Mouse (Mus musculus): ENCODE results near the gene Arrdc2. TPM values are rescaled to one million over a fixed set of nuclear protein-coding genes. Genes with fewer than 3 reads are reported as not detected.

The Arrdc2 gene
- polyA plus RNA-seq, 1 experiment, result 19.8 TPM

- Histone ChIP-seq H3K27ac (ENCODE audit: insufficient read depth, low read depth, low read length) (no peak overlapping the region), H3K4me3 (ENCODE audit: insufficient read depth, low read depth, low read length) (no peak overlapping the region), H3K4me1 (ENCODE audit: control insufficient read depth, insufficient read depth, low read length) (peaks cover 12% of the 10 kb centered on the region; the same call in 1 of the 2 replicates), H3K27me3 (replicated peaks; ENCODE audit: control insufficient read depth, insufficient read depth, low read length) (no peaks in the 10 kb centered on the region), H3K36me3 (ENCODE audit: control insufficient read depth, insufficient read depth, low read length) (no peaks in the 10 kb centered on the region)
- WGBS, result 92% methylated on average over 2 of the region's 2 CpGs
- DNase-seq, result no peak
- no peak for TF ChIP-seq POLR2A (IDR thresholded peaks at IDR 0.05; ENCODE audit: low read depth, low read length)
- no peak for TF ChIP-seq CTCF (conservative IDR thresholded peaks at IDR 0.05; ENCODE audit: insufficient read depth, insufficient read length, low read depth, low read length)
These were observed 45.3 kb downstream of the Arrdc2 start for GRCm38 (mm10) chr8:70794215-70794614.

- Histone ChIP-seq H3K27ac (ENCODE audit: insufficient read depth, low read depth, low read length) (peak overlapping the region; percentile 72; the same call in 1 of the 2 replicates), H3K4me3 (ENCODE audit: insufficient read depth, low read depth, low read length) (peak overlapping the region; percentile 61), H3K36me3 (ENCODE audit: control insufficient read depth, insufficient read depth, low read length) (no peaks in the 10 kb centered on the region), H3K27me3 (replicated peaks; ENCODE audit: control insufficient read depth, insufficient read depth, low read length) (no peaks in the 10 kb centered on the region), H3K4me1 (ENCODE audit: control insufficient read depth, insufficient read depth, low read length) (peaks cover 12% of the 10 kb centered on the region; the same call in 1 of the 2 replicates)
- 1% methylated on average over 20 of the region's 20 CpGs for WGBS
- TF ChIP-seq POLR2A (IDR thresholded peaks at IDR 0.05; ENCODE audit: low read depth, low read length) (no peak), CTCF (conservative IDR thresholded peaks at IDR 0.05; ENCODE audit: insufficient read depth, insufficient read length, low read depth, low read length) (no peak)
- peak; percentile 94 for DNase-seq
These were observed 46.8 kb downstream of the Arrdc2 start for GRCm38 (mm10) chr8:70792700-70793099.

GRCm38 (mm10) chr8:70791975-70792691 lies 47.4 kb downstream of the Arrdc2 start:
- Histone ChIP-seq H3K36me3 (ENCODE audit: control insufficient read depth, insufficient read depth, low read length) (no peaks in the 10 kb centered on the region; the same call in 1 of the 2 replicates), H3K4me3 (ENCODE audit: insufficient read depth, low read depth, low read length) (peak overlapping the region; percentile 70), H3K27me3 (replicated peaks; ENCODE audit: control insufficient read depth, insufficient read depth, low read length) (no peaks in the 10 kb centered on the region), H3K27ac (ENCODE audit: insufficient read depth, low read depth, low read length) (peak overlapping the region; percentile 72), H3K4me1 (ENCODE audit: control insufficient read depth, insufficient read depth, low read length) (peaks cover 12% of the 10 kb centered on the region; the same call in 1 of the 2 replicates)
- DNase-seq, result peak; percentile 98
- TF ChIP-seq POLR2A (IDR thresholded peaks at IDR 0.05; ENCODE audit: low read depth, low read length), result no peak
- TF ChIP-seq CTCF (conservative IDR thresholded peaks at IDR 0.05; ENCODE audit: insufficient read depth, insufficient read length, low read depth, low read length), result no peak
- WGBS, result 2% methylated on average over 57 of the region's 58 CpGs

- H3K27ac ChIP-seq (ENCODE audit: insufficient read depth, low read depth, low read length), result no peak overlapping the region
- H3K36me3 ChIP-seq (ENCODE audit: control insufficient read depth, insufficient read depth, low read length), result no peaks in the 10 kb centered on the region; the same call in 1 of the 2 replicates
- peaks cover 12% of the 10 kb centered on the region; the same call in 1 of the 2 replicates for H3K4me1 ChIP-seq (ENCODE audit: control insufficient read depth, insufficient read depth, low read length)
- TF ChIP-seq POLR2A (IDR thresholded peaks at IDR 0.05; ENCODE audit: low read depth, low read length), result no peak
- no peak for TF ChIP-seq CTCF (conservative IDR thresholded peaks at IDR 0.05; ENCODE audit: insufficient read depth, insufficient read length, low read depth, low read length)
- H3K27me3 ChIP-seq (replicated peaks; ENCODE audit: control insufficient read depth, insufficient read depth, low read length), result no peaks in the 10 kb centered on the region
- peak overlapping the region; percentile 70; the same call in 1 of the 2 replicates for H3K4me3 ChIP-seq (ENCODE audit: insufficient read depth, low read depth, low read length)
- DNase-seq, result peak; percentile 52
- WGBS, result 43% methylated on average over 7 of the region's 7 CpGs
These were observed 48.2 kb downstream of the Arrdc2 start for GRCm38 (mm10) chr8:70791294-70791701.

- no peak for DNase-seq
- H3K4me3 ChIP-seq (ENCODE audit: insufficient read depth, low read depth, low read length), result peak overlapping the region; percentile 70; the same call in 1 of the 2 replicates
These were observed 48.7 kb downstream of the Arrdc2 start for GRCm38 (mm10) chr8:70790846-70791245.

GRCm38 (mm10) chr8:70789046-70789445 lies 50.5 kb downstream of the Arrdc2 start:
- no peak for DNase-seq
- Histone ChIP-seq H3K36me3 (ENCODE audit: control insufficient read depth, insufficient read depth, low read length) (no peaks in the 10 kb centered on the region; the same call in 1 of the 2 replicates), H3K27me3 (replicated peaks; ENCODE audit: control insufficient read depth, insufficient read depth, low read length) (no peaks in the 10 kb centered on the region), H3K4me3 (ENCODE audit: insufficient read depth, low read depth, low read length) (no peak overlapping the region), H3K4me1 (ENCODE audit: control insufficient read depth, insufficient read depth, low read length) (peaks cover 12% of the 10 kb centered on the region; the same call in 1 of the 2 replicates), H3K27ac (ENCODE audit: insufficient read depth, low read depth, low read length) (no peak overlapping the region)
- TF ChIP-seq CTCF (conservative IDR thresholded peaks at IDR 0.05; ENCODE audit: insufficient read depth, insufficient read length, low read depth, low read length) (no peak), POLR2A (IDR thresholded peaks at IDR 0.05; ENCODE audit: low read depth, low read length) (no peak)
- 84% methylated on average over 10 of the region's 10 CpGs for WGBS

More at GRCm38 (mm10) chr8:70790846-70791245, 48.7 kb downstream of the Arrdc2 start:
- Histone ChIP-seq H3K27ac (ENCODE audit: insufficient read depth, low read depth, low read length) (no peak overlapping the region), H3K27me3 (replicated peaks; ENCODE audit: control insufficient read depth, insufficient read depth, low read length) (no peaks in the 10 kb centered on the region), H3K4me1 (ENCODE audit: control insufficient read depth, insufficient read depth, low read length) (peaks cover 12% of the 10 kb centered on the region; the same call in 1 of the 2 replicates), H3K36me3 (ENCODE audit: control insufficient read depth, insufficient read depth, low read length) (no peaks in the 10 kb centered on the region; the same call in 1 of the 2 replicates)
- TF ChIP-seq CTCF (conservative IDR thresholded peaks at IDR 0.05; ENCODE audit: insufficient read depth, insufficient read length, low read depth, low read length) (no peak), POLR2A (IDR thresholded peaks at IDR 0.05; ENCODE audit: low read depth, low read length) (no peak)
- 60% methylated on average over 8 of the region's 8 CpGs for WGBS
